Mouse (Mus musculus): Measurements from ENCODE around the gene Ccni.

The Ccni gene

GRCm38 (mm10) chr5:93135368-93136107 lies 70.8 kb downstream of the Ccni start:
- DNase-seq: no peak

- DNase-seq: peak; percentile 61
These were observed 72.7 kb downstream of the Ccni start for GRCm38 (mm10) chr5:93133445-93134244.

Measured in right cerebral cortex, adult 18-20 months (tissue).